Mouse (Mus musculus): Measurements from ENCODE around the gene Cfap69.

DNA sequence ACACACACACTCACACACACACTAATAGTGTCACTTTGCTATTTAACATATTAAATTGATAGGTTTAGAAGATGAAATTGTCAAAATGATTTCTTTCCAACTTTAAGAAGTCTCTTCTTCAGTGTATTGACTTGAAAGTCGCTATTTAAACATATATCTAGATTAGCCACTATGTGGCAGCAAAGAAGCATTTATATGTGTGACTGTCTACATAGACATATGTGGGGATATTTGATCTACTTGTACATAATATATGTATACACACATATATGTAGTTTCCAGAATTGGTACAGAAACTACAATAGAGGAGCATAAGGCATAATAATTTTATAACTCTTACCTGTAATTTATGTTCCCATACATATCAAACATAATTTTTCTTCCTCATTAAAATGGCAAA is 17.9 kb downstream of the Cfap69 start:
- no peak for TF ChIP-seq POLR2A (IDR thresholded peaks at IDR 0.05; ENCODE audit: insufficient read depth, low read length)
- TF ChIP-seq CTCF (IDR thresholded peaks at IDR 0.05; ENCODE audit: low read depth, low read length), result no peak
- TF ChIP-seq EP300 (IDR thresholded peaks at IDR 0.05; ENCODE audit: insufficient read depth, low read depth, low read length), result no peak
